Mouse (Mus musculus) thymus, postnatal 4 days (tissue): ENCODE data around the gene Rnf215.
A peak's percentile ranks its signal among the peaks of the same experiment; 100 is the strongest.
"Not testable (repeated sequence)": the region's sequence is repeated elsewhere in the genome, so short reads cannot be mapped to it uniquely, and the experiment has no call there.

Source experiments
- DNase-seq: peaks from one replicate; pipeline ENCODE4 v3.0.0; 2021

Rnf215 gene

GRCm38 (mm10) chr11:4113970-4114369, 21.0 kb upstream of the Rnf215 start:
- DNase-seq: no peak

GRCm38 (mm10) chr11:4114541-4114940, 20.5 kb upstream of the Rnf215 start:
- DNase-seq: not testable (repeated sequence)

GRCm38 (mm10) chr11:4115407-4115806, 19.6 kb upstream of the Rnf215 start:
- DNase-seq: no peak

GRCm38 (mm10) chr11:4116458-4117141, 18.4 kb upstream of the Rnf215 start:
- no peak for DNase-seq

GRCm38 (mm10) chr11:4117372-4118071, 17.5 kb upstream of the Rnf215 start:
- no peak for DNase-seq

GRCm38 (mm10) chr11:4118081-4118921, 16.7 kb upstream of the Rnf215 start:
- DNase-seq: peak; percentile 54

- DNase-seq: no peak
These were observed 15.4 kb upstream of the Rnf215 start for GRCm38 (mm10) chr11:4119635-4120034.

GRCm38 (mm10) chr11:4121691-4122090, 13.3 kb upstream of the Rnf215 start:
- DNase-seq: no peak

GRCm38 (mm10) chr11:4122226-4122625, 12.8 kb upstream of the Rnf215 start:
- no peak for DNase-seq

GRCm38 (mm10) chr11:4122742-4123579, 12.0 kb upstream of the Rnf215 start, which contains the start of gene Sec14l2:
Sec14l2 (minus strand) TSS chr11:4123415.
- DNase-seq: peak; percentile 41

GRCm38 (mm10) chr11:4123922-4124321, 11.1 kb upstream of the Rnf215 start:
- DNase-seq: peak; percentile 63

- DNase-seq: peak; percentile 31
These were observed 7.9 kb upstream of the Rnf215 start for GRCm38 (mm10) chr11:4127059-4127458.

- DNase-seq: not testable (repeated sequence)
These were observed 6.5 kb upstream of the Rnf215 start for GRCm38 (mm10) chr11:4128461-4128860.

GRCm38 (mm10) chr11:4133450-4133849, 1.6 kb upstream of the Rnf215 start:
- peak; percentile 44 for DNase-seq

- no peak for DNase-seq
These were observed 602 bp upstream of the Rnf215 start for GRCm38 (mm10) chr11:4134400-4134799.

GRCm38 (mm10) chr11:4138964-4139363, 4.0 kb downstream of the Rnf215 start:
- DNase-seq: no peak

- DNase-seq: no peak
These were observed 6.5 kb downstream of the Rnf215 start for GRCm38 (mm10) chr11:4141505-4141904.

GRCm38 (mm10) chr11:4142352-4142751, 7.3 kb downstream of the Rnf215 start:
- DNase-seq: no peak

GRCm38 (mm10) chr11:4143281-4144062, 8.5 kb downstream of the Rnf215 start:
- DNase-seq: no peak

GRCm38 (mm10) chr11:4146381-4146780, 11.4 kb downstream of the Rnf215 start:
- no peak for DNase-seq

GRCm38 (mm10) chr11:4147098-4147497, 12.1 kb downstream of the Rnf215 start:
- DNase-seq: no peak

GRCm38 (mm10) chr11:4148120-4148519, 13.1 kb downstream of the Rnf215 start:
- no peak for DNase-seq
